Mouse (Mus musculus) kidney, embryonic 16.5 days (tissue): ENCODE results near the gene Nxnl1. TPM values are rescaled to one million over a fixed set of nuclear protein-coding genes. Genes with fewer than 3 reads are reported as not detected.
A peak's percentile ranks its signal among the peaks of the same experiment; 100 is the strongest.

Experiments used
- ATAC-seq: fragments of 200-750 bp; cut with Nextera tagmentation; 2 replicates; pipeline ENCODE4 v1.8.0; 2017; ENCODE audit warnings: moderate TSS enrichment; ENCODE audit not compliant: low FRiP score, low TSS enrichment
- H3K27ac ChIP-seq: fragments of 300-500 bp; sonication (generic); 2 replicates; pipeline ENCODE4 v1.5.1; 2014; ENCODE audit warnings: low read length
- H3K27me3 ChIP-seq: fragments of 300-500 bp; sonication (generic); 2 replicates; pipeline ENCODE4 v1.6.1; 2014; ENCODE audit warnings: low read length, control low read depth, mixed read lengths; ENCODE audit not compliant: insufficient read depth
- H3K36me3 ChIP-seq: fragments of 300-500 bp; sonication (generic); 2 replicates; pipeline ENCODE4 v1.6.1; 2014; ENCODE audit warnings: low read length, control low read depth, mixed read lengths; ENCODE audit not compliant: insufficient read depth
- H3K4me1 ChIP-seq: fragments of 300-500 bp; sonication (generic); 2 replicates; pipeline ENCODE4 v1.6.1; 2014; ENCODE audit warnings: low read length, control low read depth, mixed read lengths; ENCODE audit not compliant: insufficient read depth
- H3K4me2 ChIP-seq: fragments of 300-500 bp; sonication (generic); replicated peaks from 2 replicates; pipeline ENCODE4 v1.6.1; 2014; ENCODE audit warnings: low read depth, low read length
- H3K4me3 ChIP-seq: fragments of 300-500 bp; sonication (generic); 2 replicates; pipeline ENCODE4 v1.5.1; 2014; ENCODE audit warnings: mild to moderate bottlenecking, low read length
- H3K9ac ChIP-seq: fragments of 300-500 bp; sonication (generic); replicated peaks from 2 replicates; pipeline ENCODE4 v1.6.1; 2014; ENCODE audit warnings: low read length
- H3K9me3 ChIP-seq: fragments of 300-500 bp; sonication (generic); 2 replicates; pipeline ENCODE4 v1.6.1; 2016; ENCODE audit warnings: low read length, control low read depth
- WGBS: fragments of 180-500 bp; shearing (Covaris S2); extraction: QIAGEN DNeasy Blood & Tissue Kit; methylation state at CpG from one replicate; pipeline ENCODE4 v1.1.7; 2014; 5-methylcytosine and 5-hydroxymethylcytosine counted together
- polyA plus RNA-seq: library from polyadenylated mRNA; unstranded; fragments of >200 nt; fragmentation: Nextera tagmentation; extraction: Ambion mirVana; gene quantifications from 2 replicates; pipeline ENCODE4 v1.2.1, GENCODE M21; 2015

Gene Nxnl1
- polyA plus RNA-seq, 1 experiment from 2014 or later, result 0.24 TPM

DNA sequence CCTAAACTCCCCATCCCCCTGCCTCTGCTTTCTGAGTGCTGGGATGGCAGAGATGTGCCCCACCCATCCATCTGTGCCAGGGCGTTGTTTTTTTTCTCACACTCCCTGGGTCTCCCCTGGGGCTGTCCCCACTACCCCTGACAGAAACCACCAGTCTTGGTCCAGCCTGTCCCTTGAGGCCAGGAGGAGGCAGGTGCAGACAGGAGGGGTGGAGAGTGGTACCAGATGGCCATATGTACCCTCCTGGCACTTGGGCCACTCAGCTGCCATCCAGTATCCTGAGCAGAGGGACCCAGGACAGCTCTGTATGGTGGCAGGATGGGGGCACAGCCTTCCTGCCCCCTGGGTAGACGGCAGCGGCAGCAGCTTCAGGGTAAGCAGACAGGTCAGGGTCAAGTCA is 31.1 kb upstream of the Nxnl1 start, which contains the start of gene Fam129c:
TSS of gene Fam129c (plus strand) at position 198 of the 400 bp plus-strand sequence.
- no peak for ATAC-seq
- Histone ChIP-seq H3K36me3 (peaks cover 6% of the 10 kb centered on the region; the same call in 1 of the 2 replicates), H3K4me1 (peaks cover 21% of the 10 kb centered on the region), H3K9ac (no peak within 1 kb of the TSS), H3K27ac (no peak within 1 kb of the TSS), H3K4me3 (no peak within 1 kb of the TSS), H3K27me3 (peaks cover 18% of the 10 kb centered on the region), H3K4me2 (no peak within 1 kb of the TSS), H3K9me3 (no peaks in the 10 kb centered on the region)
- 87% methylated on average over 3 of the region's 3 CpGs for WGBS

DNA sequence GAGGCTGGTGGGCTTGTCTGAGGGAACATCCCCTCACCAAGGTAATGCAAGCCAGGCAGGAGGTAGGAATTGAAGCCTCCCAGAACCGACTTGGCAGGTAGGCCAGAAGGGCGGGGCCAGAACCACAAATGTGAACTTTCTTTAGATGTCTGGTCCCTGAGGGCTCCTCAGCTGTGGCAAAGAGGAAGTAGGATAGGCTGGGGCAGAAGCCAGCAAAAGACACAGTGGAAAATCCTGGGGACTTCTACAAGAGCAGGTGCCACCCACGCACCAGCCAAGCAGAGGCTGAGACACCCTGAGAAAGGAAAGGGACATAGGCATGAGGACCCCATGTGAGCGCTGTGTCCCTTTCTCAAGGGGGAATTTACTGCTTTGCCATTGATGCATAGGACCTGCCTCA is 30.4 kb upstream of the Nxnl1 start:
- no peaks in the 10 kb centered on the region for H3K9me3 ChIP-seq
- ATAC-seq, result no peak
- H3K27ac ChIP-seq, result no peak overlapping the region
- peaks cover 6% of the 10 kb centered on the region; the same call in 1 of the 2 replicates for H3K36me3 ChIP-seq
- no peak overlapping the region for H3K4me3 ChIP-seq
- WGBS, result 78% methylated on average over 4 of the region's 4 CpGs
- H3K4me1 ChIP-seq, result peaks cover 14% of the 10 kb centered on the region
- no peak overlapping the region for H3K9ac ChIP-seq
- no peak overlapping the region for H3K4me2 ChIP-seq
- peaks cover 12% of the 10 kb centered on the region for H3K27me3 ChIP-seq

DNA sequence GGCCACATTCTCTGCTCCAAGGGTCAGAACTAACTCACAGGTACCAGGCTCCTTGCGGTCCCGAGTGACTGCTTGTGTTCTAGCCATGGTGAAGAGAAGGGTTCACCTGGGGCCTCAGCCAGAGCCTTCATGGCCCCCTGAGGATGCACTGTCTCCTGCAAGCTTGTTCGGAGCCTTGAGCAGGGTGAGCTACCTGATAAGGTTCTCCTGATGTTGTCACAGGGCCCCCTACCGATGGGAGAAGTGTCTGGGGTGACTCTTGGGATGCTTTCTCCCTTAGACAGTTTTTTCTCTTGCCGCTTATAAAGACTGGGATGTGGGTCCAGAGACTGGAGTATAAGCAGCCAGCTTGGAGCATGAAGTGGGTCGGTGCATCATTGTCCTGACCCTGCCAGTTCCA is 30.0 kb upstream of the Nxnl1 start:
- peaks cover 6% of the 10 kb centered on the region; the same call in 1 of the 2 replicates for H3K36me3 ChIP-seq
- ATAC-seq, result no peak
- H3K9ac ChIP-seq, result no peak overlapping the region
- WGBS, result 67% methylated on average over 6 of the region's 6 CpGs
- no peak overlapping the region for H3K4me3 ChIP-seq
- H3K4me1 ChIP-seq, result peaks cover 14% of the 10 kb centered on the region
- peaks cover 8% of the 10 kb centered on the region for H3K27me3 ChIP-seq
- H3K9me3 ChIP-seq, result no peaks in the 10 kb centered on the region
- H3K4me2 ChIP-seq, result no peak overlapping the region
- no peak overlapping the region for H3K27ac ChIP-seq

DNA sequence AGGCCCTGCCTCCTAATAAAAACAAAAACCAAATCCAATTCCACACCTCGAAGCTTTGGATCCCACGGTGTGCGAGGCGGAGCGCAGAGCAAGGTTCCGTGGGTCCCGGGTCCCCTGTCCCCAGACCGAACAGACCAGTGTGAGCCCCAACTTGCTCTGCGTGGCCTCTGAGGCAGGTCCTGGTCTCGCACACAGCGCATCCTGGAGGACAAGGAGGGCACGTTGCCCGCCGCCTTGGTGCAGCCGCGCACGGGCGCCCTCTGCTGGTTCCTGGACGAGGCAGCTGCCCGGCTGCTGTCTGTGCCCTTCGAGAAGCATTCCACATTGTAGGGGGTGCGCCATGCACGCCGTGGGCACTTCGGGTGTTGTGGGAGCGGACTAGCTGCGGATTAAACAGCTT is 29.5 kb upstream of the Nxnl1 start:
- no peaks in the 10 kb centered on the region for H3K9me3 ChIP-seq
- no peak overlapping the region for H3K9ac ChIP-seq
- H3K4me1 ChIP-seq, result peaks cover 18% of the 10 kb centered on the region
- H3K4me2 ChIP-seq, result no peak overlapping the region
- peaks cover 6% of the 10 kb centered on the region; the same call in 1 of the 2 replicates for H3K27me3 ChIP-seq
- no peak overlapping the region for H3K27ac ChIP-seq
- peaks cover 6% of the 10 kb centered on the region; the same call in 1 of the 2 replicates for H3K36me3 ChIP-seq
- peak; percentile 3; the same call in 1 of the 2 replicates for ATAC-seq
- 10% methylated on average over 26 of the region's 27 CpGs for WGBS
- no peak overlapping the region for H3K4me3 ChIP-seq

DNA sequence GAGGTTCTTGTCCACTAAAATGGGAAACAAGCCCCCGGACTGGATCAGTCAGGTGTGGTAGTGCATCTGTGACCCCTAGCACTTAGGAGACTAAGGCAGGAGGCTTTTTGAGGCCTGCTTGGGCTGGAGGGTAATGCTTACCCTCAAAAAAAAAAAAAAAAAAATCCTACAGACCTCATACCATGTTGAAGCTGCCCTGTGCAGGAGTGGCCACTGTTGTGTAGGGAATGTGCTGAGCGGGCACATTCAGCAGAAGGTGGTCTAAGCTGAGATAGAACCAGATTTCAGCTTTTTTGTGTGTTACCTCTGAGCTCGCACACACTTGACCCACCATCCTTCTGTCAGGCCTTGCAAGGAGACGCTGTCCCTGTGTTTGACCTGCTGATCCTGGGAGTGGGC is 27.9 kb upstream of the Nxnl1 start:
- no peak overlapping the region for H3K4me3 ChIP-seq
- H3K4me1 ChIP-seq, result peaks cover 20% of the 10 kb centered on the region
- no peak overlapping the region for H3K27ac ChIP-seq
- H3K9me3 ChIP-seq, result no peaks in the 10 kb centered on the region
- 87% methylated on average over 4 of the region's 4 CpGs for WGBS
- peaks cover 6% of the 10 kb centered on the region; the same call in 1 of the 2 replicates for H3K36me3 ChIP-seq
- no peak overlapping the region for H3K4me2 ChIP-seq
- no peak overlapping the region for H3K9ac ChIP-seq
- no peak for ATAC-seq
- no peaks in the 10 kb centered on the region; the same call in 1 of the 2 replicates for H3K27me3 ChIP-seq

DNA sequence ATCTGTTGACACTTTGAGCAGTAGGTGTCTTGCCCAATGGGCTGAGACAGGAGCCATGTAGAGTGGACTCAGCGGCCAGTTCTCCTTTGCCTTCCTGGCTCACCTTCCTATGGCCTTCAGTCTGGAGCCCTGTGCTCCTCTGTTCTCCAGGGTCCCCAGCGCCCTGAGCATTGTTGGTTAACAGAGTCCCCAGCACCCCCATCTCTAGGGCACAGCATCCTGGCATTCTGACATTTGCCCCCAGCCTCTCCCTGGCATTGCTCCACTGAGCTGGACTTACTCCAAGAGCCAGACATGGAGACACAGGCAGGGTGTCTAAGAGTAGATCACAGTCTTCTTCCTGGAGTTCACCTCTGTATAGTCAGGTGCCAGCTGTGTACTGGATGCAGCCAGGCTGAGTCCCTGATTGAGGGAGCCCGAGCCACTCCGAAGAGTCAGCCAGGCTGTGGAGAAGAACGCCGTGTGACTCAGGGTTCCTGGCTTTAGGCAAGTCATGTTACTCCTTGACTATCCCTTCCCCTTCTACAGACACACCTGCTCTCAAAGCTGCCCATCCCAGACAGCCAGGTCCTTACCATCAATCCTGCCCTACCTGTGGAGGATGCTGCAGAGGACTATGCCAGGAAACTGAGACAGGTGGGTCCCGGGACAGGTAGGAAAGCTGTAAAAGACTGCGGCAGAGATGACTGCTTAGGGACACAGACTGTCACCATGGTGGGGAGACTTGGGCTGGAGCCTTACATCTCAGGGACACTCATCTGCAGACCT is 27.3 kb upstream of the Nxnl1 start:
- Histone ChIP-seq H3K36me3 (peaks cover 6% of the 10 kb centered on the region; the same call in 1 of the 2 replicates), H3K4me2 (no peak overlapping the region), H3K9ac (peak overlapping the region; percentile 98), H3K9me3 (no peaks in the 10 kb centered on the region), H3K27me3 (no peaks in the 10 kb centered on the region; the same call in 1 of the 2 replicates), H3K4me3 (peak overlapping the region; percentile 87; the same call in 1 of the 2 replicates), H3K27ac (no peak overlapping the region), H3K4me1 (peaks cover 20% of the 10 kb centered on the region)
- 89% methylated on average over 8 of the region's 8 CpGs for whole genome bisulfite sequencing
- ATAC-seq, result no peak

DNA sequence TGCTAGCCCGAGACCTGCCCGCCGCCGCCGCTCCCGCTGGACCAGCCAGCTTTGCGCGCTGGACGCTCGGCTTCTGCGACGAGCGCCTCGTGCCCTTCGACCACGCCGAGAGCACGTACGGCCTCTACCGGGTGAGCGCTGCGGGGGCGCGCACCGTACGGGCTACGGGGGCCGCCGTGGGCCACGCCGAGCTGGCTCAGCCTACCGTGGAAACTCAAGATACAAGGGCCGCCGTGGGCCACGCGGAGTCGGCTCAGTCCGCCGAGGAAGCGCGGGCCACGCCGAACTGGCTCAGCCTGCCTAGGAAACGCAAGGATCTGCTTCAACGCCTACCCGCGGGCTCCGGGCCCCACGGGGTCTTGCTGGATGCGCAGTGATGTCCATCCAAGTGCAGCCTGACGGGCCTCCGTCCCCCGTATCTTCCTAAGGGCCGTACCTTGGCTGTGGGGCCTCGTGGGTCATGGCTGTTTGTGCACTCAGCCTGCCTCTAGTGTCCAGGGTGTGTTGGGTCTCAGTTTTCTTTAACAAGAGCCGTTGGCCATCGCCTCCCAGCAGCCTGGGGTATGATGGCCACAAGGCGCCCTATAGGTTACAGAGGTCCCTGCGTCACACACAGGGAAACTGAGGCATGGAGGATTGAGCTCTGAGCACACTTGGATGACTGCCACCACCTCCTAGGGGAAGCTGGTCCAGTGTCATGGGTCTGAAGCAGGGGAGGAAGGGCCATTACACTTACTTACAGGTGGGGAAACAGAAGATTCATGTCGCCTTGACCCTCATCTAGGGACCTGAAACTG is 26.2 kb upstream of the Nxnl1 start:
- Histone ChIP-seq H3K4me1 (peaks cover 20% of the 10 kb centered on the region), H3K4me3 (peak overlapping the region; percentile 87), H3K4me2 (peak overlapping the region; percentile 96), H3K9me3 (no peaks in the 10 kb centered on the region), H3K9ac (peak overlapping the region; percentile 98), H3K36me3 (peaks cover 6% of the 10 kb centered on the region; the same call in 1 of the 2 replicates), H3K27me3 (no peaks in the 10 kb centered on the region), H3K27ac (peak overlapping the region; percentile 99)
- peak; percentile 82 for ATAC-seq
- 3% methylated on average over 56 of the region's 60 CpGs for WGBS

DNA sequence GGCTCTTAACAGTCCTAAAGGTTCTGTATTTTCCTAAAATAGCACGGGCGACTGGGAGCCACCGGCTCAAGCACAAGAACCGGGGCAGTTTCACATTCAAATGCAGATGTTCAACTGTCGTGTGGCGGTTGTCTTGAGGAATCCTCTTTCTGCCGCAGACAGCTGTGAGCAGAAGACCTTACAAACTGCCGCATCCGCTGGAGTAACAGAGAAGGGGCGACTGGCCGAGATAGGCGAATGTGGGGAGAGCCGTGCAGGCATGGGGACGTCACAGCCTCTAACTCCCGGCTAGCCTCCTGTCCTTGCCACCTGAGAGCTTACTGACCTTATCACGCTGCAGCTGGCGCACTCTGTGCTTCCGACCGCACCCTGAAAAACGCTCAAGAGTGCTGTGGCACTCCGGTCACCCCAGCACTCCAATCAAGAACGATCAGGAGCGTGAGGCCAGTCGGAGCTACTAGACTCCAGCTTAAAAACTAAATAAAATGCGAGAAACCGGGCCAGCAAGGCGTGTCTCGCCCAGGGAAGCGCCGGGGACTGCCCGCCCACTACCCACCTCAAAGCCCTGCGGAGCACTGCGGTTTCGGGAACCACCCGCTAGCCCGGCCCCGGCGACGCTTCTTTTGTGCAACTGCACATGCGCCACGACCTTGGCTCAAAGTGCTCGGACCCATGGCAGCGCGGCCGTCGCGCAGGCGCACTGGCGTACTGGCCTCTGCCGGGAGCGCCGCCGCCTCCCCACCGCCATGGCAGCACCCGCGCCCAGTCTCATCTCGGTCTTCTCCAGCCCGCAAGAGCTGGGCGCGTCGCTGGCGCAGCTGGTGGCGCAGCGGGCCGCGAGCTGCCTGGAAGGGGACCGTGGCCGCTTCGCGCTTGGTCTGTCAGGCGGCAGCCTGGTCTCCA is 25.3 kb upstream of the Nxnl1 start, which contains the start of gene Pgls:
TSS of gene Pgls (plus strand) at position 706 of the 903 bp plus-strand sequence.
- Histone ChIP-seq H3K27ac (peak within 1 kb of the TSS; percentile 99), H3K36me3 (peaks cover 10% of the 10 kb centered on the region; the same call in 1 of the 2 replicates), H3K9me3 (no peaks in the 10 kb centered on the region), H3K9ac (peak within 1 kb of the TSS; percentile 98), H3K27me3 (no peaks in the 10 kb centered on the region), H3K4me2 (peak within 1 kb of the TSS; percentile 96), H3K4me3 (peak within 1 kb of the TSS; percentile 87), H3K4me1 (peaks cover 20% of the 10 kb centered on the region)
- peak; percentile 89 for ATAC-seq
- 0% methylated on average over 71 of the region's 71 CpGs for WGBS

DNA sequence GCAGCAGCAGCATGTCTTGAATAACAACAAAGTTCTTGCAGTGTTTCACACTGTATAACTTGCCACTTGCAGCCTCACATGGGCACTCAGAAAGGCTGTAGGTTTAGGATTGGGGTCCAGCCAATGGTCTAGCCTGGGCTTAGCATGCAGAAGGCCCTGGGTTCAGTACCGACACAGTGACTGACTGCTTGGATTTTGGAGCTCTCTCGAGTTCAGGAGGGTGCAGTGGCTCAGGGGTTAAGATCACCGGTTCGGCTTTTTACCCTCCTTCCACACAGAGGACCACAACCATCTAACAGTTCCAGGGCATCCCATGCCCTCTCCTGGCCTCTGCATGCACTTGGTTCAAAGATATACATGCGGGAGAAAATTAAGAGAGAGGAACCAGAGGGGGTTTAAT is 24.6 kb upstream of the Nxnl1 start:
- Histone ChIP-seq H3K9me3 (no peaks in the 10 kb centered on the region), H3K27me3 (no peaks in the 10 kb centered on the region), H3K36me3 (peaks cover 13% of the 10 kb centered on the region), H3K4me1 (peaks cover 20% of the 10 kb centered on the region), H3K27ac (peak overlapping the region; percentile 99; the same call in 1 of the 2 replicates), H3K4me2 (peak overlapping the region; percentile 96), H3K4me3 (peak overlapping the region; percentile 87), H3K9ac (peak overlapping the region; percentile 98)
- WGBS, result 29% methylated on average over 5 of the region's 5 CpGs
- no peak for ATAC-seq
